Mouse (Mus musculus): ENCODE results near the gene Kmt2c. TPM values are rescaled to one million over a fixed set of nuclear protein-coding genes. Genes with fewer than 3 reads are reported as not detected.
"Not testable (repeated sequence)": the region's sequence is repeated elsewhere in the genome, so short reads cannot be mapped to it uniquely, and the experiment has no call there.

Kmt2c gene
- polyA plus RNA-seq, 1 experiment from 2014 or later: 7.0 TPM

DNA sequence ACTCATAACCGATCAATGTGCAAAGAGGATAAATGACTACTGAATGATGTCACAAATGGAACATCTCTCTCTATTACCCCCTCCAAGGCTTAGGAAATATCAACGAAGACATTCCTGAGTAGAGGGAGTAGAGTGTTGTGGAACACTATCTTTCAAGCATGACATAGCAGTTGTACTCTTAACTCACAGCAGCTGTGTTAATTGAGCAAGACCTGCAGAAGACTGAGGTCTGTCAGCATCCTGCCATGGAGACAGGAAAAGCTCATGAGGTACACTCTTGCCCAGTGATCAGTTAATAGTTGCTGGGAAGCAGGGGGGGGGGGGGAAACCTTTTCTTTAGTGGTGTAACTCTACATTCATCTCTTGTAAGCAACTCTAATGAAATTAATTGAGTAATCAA is 22.8 kb downstream of the Kmt2c start:
- H3K9me3 ChIP-seq (ENCODE audit: control insufficient read depth): no peaks in the 10 kb centered on the region
- H3K4me1 ChIP-seq (replicated peaks; ENCODE audit: control insufficient read depth, insufficient read depth, low read length): no peaks in the 10 kb centered on the region
- no peak overlapping the region for H3K27ac ChIP-seq (ENCODE audit: low read depth, low read length)
- no peak overlapping the region for H3K4me2 ChIP-seq (replicated peaks; ENCODE audit: low read depth)
- no peak overlapping the region for H3K4me3 ChIP-seq (ENCODE audit: low read depth, low read length)
- H3K36me3 ChIP-seq (ENCODE audit: control insufficient read depth, insufficient read depth): no peaks in the 10 kb centered on the region
- 64% methylated on average over 2 of the region's 2 CpGs for WGBS
- ATAC-seq: no peak
- H3K27me3 ChIP-seq (replicated peaks; ENCODE audit: control insufficient read depth, insufficient read depth, low read length): no peaks in the 10 kb centered on the region
- TF ChIP-seq CTCF (IDR thresholded peaks at IDR 0.05; ENCODE audit: low read depth): no peak
- no peak overlapping the region for H3K9ac ChIP-seq (ENCODE audit: low read depth, low read length)

- Histone ChIP-seq H3K9ac (ENCODE audit: low read depth, low read length) (no peak overlapping the region), H3K4me1 (replicated peaks; ENCODE audit: control insufficient read depth, insufficient read depth, low read length) (no peaks in the 10 kb centered on the region), H3K9me3 (ENCODE audit: control insufficient read depth) (no peaks in the 10 kb centered on the region), H3K4me3 (ENCODE audit: low read depth, low read length) (peak overlapping the region; percentile 30), H3K27ac (ENCODE audit: low read depth, low read length) (no peak overlapping the region), H3K27me3 (replicated peaks; ENCODE audit: control insufficient read depth, insufficient read depth, low read length) (no peaks in the 10 kb centered on the region), H3K36me3 (ENCODE audit: control insufficient read depth, insufficient read depth) (no peaks in the 10 kb centered on the region), H3K4me2 (replicated peaks; ENCODE audit: low read depth) (peak overlapping the region; percentile 54; the same call in 1 of the 2 replicates)
- 10% methylated on average over 6 of the region's 6 CpGs for WGBS
- TF ChIP-seq CTCF (IDR thresholded peaks at IDR 0.05; ENCODE audit: low read depth): no peak
- no peak for ATAC-seq
Observed at GRCm38 (mm10) chr5:25472070-25472469, 26.5 kb downstream of the Kmt2c start.

DNA sequence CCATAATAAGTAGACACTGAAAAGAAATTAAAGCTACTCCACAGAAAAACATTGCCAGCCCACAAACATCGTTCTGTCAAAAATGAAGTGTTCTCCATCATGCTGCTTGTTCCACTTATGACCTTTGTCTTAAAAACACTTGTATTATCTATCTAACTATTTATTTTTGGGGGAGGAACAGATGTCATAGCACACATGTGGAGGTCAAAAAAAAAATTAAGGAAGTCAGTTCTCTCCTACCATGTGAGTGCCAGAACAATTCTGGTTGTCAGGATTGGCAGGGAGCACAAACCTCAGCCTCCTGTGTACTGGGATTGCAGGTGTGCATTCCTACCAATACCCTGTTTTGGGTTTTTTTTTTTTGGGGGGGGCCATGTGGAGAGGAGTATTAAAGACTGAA is 36.6 kb downstream of the Kmt2c start:
- 85% methylated on average over 1 of the region's 1 CpGs for WGBS

DNA sequence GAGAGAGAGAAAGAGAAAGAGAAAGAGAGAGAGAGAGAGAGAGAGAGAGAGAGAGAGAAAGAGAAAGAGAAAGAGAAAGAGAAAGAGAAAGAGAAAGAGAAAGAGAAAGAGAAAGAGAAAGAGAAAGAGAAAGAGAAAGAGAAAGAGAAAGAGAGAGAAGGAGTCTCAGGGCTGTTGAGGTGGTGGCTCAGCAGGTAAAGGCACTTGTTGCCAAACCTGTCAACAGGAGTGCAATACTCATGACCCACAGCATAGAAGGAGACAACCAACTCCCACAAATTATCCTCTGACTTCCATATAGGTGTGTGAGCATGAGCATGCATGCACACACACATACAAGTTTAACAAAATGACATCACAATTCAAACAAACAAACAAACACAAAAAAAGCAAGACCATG is 43.2 kb downstream of the Kmt2c start:
- H3K4me3 ChIP-seq (ENCODE audit: low read depth, low read length); H3K27ac ChIP-seq (ENCODE audit: low read depth, low read length); ATAC-seq; H3K4me2 ChIP-seq (replicated peaks; ENCODE audit: low read depth); H3K27me3 ChIP-seq (replicated peaks; ENCODE audit: control insufficient read depth, insufficient read depth, low read length); H3K9ac ChIP-seq (ENCODE audit: low read depth, low read length); H3K36me3 ChIP-seq (ENCODE audit: control insufficient read depth, insufficient read depth); H3K9me3 ChIP-seq (ENCODE audit: control insufficient read depth); H3K4me1 ChIP-seq (replicated peaks; ENCODE audit: control insufficient read depth, insufficient read depth, low read length): not testable (repeated sequence)

More for the DNA sequence above, 36.6 kb downstream of the Kmt2c start:
- Histone ChIP-seq H3K9ac (ENCODE audit: low read depth, low read length) (no peak overlapping the region), H3K27me3 (replicated peaks; ENCODE audit: control insufficient read depth, insufficient read depth, low read length) (no peaks in the 10 kb centered on the region), H3K4me1 (replicated peaks; ENCODE audit: control insufficient read depth, insufficient read depth, low read length) (no peaks in the 10 kb centered on the region), H3K9me3 (ENCODE audit: control insufficient read depth) (no peaks in the 10 kb centered on the region), H3K27ac (ENCODE audit: low read depth, low read length) (no peak overlapping the region), H3K36me3 (ENCODE audit: control insufficient read depth, insufficient read depth) (no peaks in the 10 kb centered on the region), H3K4me2 (replicated peaks; ENCODE audit: low read depth) (no peak overlapping the region), H3K4me3 (ENCODE audit: low read depth, low read length) (no peak overlapping the region)
- TF ChIP-seq CTCF (IDR thresholded peaks at IDR 0.05; ENCODE audit: low read depth): no peak
- ATAC-seq: no peak

GRCm38 (mm10) chr5:25452691-25453090 is 45.9 kb downstream of the Kmt2c start:
- Histone ChIP-seq H3K4me1 (replicated peaks; ENCODE audit: control insufficient read depth, insufficient read depth, low read length) (0 out of 2 replicates have a peak, but pooled peaks cover 3% of the 10 kb centered on the region), H3K27me3 (replicated peaks; ENCODE audit: control insufficient read depth, insufficient read depth, low read length) (no peaks in the 10 kb centered on the region), H3K9me3 (ENCODE audit: control insufficient read depth) (no peaks in the 10 kb centered on the region), H3K27ac (ENCODE audit: low read depth, low read length) (no peak overlapping the region), H3K4me3 (ENCODE audit: low read depth, low read length) (no peak overlapping the region), H3K36me3 (ENCODE audit: control insufficient read depth, insufficient read depth) (no peaks in the 10 kb centered on the region), H3K9ac (ENCODE audit: low read depth, low read length) (no peak overlapping the region), H3K4me2 (replicated peaks; ENCODE audit: low read depth) (no peak overlapping the region)
- no peak for ATAC-seq
- WGBS: 79% methylated on average over 2 of the region's 2 CpGs
- TF ChIP-seq CTCF (IDR thresholded peaks at IDR 0.05; ENCODE audit: low read depth): no peak

- Histone ChIP-seq H3K4me3 (ENCODE audit: low read depth, low read length) (no peak overlapping the region), H3K27ac (ENCODE audit: low read depth, low read length) (no peak overlapping the region), H3K4me1 (replicated peaks; ENCODE audit: control insufficient read depth, insufficient read depth, low read length) (no peaks in the 10 kb centered on the region), H3K9me3 (ENCODE audit: control insufficient read depth) (no peaks in the 10 kb centered on the region), H3K4me2 (replicated peaks; ENCODE audit: low read depth) (no peak overlapping the region), H3K9ac (ENCODE audit: low read depth, low read length) (no peak overlapping the region), H3K36me3 (ENCODE audit: control insufficient read depth, insufficient read depth) (no peaks in the 10 kb centered on the region; the same call in 1 of the 2 replicates), H3K27me3 (replicated peaks; ENCODE audit: control insufficient read depth, insufficient read depth, low read length) (no peaks in the 10 kb centered on the region)
- no peak for ATAC-seq
- 86% methylated on average over 1 of the region's 1 CpGs for WGBS
- no peak for TF ChIP-seq CTCF (IDR thresholded peaks at IDR 0.05; ENCODE audit: low read depth)
Observed at GRCm38 (mm10) chr5:25437508-25437907, 61.1 kb downstream of the Kmt2c start.

DNA sequence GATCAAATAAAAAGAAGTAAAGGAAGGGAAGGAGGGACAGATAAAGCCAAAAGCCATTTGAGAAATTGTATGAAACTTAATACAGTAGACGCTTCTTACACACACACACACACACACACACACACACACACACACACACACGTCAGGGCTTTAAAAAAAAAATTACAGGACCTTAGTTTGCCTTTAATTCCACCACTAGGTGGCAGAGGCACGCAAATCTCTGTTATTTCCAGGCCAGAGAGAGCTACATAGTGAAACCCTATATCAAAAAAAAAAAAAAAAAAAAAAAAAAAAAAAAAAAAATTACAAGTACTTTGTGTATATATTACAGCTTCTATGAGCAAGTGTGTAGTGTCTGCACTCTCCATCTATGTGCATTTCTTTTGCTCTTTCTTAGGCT is 62.5 kb downstream of the Kmt2c start:
- ATAC-seq: no peak
- 22% methylated on average over 3 of the region's 3 CpGs for WGBS
- TF ChIP-seq CTCF (IDR thresholded peaks at IDR 0.05; ENCODE audit: low read depth): peak; percentile 73
- H3K36me3 ChIP-seq (ENCODE audit: control insufficient read depth, insufficient read depth): no peaks in the 10 kb centered on the region
- no peak overlapping the region for H3K27ac ChIP-seq (ENCODE audit: low read depth, low read length)
- no peaks in the 10 kb centered on the region for H3K9me3 ChIP-seq (ENCODE audit: control insufficient read depth)
- H3K4me2 ChIP-seq (replicated peaks; ENCODE audit: low read depth): no peak overlapping the region
- H3K4me1 ChIP-seq (replicated peaks; ENCODE audit: control insufficient read depth, insufficient read depth, low read length): no peaks in the 10 kb centered on the region
- H3K27me3 ChIP-seq (replicated peaks; ENCODE audit: control insufficient read depth, insufficient read depth, low read length): no peaks in the 10 kb centered on the region
- H3K4me3 ChIP-seq (ENCODE audit: low read depth, low read length): no peak overlapping the region
- no peak overlapping the region for H3K9ac ChIP-seq (ENCODE audit: low read depth, low read length)
